Mouse (Mus musculus) kidney, adult 2 months (tissue): ENCODE measurements at regions not wholly inside any gene's neighbourhood (a gene's known extent, or its start where the extent isn't known, plus 50 kb on each side); places are given as distances from the start of the nearest gene placed in this dataset.

Experiments
- CTCF ChIP-seq: fragments of 200-500 bp; conservative IDR thresholded peaks from 2 replicates; pipeline ENCODE4 v1.5.1; 2011; ENCODE audit warnings: low read depth, mild to moderate bottlenecking, control low read depth, low read length, moderate library complexity, mixed read lengths; ENCODE audit not compliant: insufficient read depth, insufficient read length
- POLR2A ChIP-seq: fragments of 200-500 bp; IDR thresholded peaks from one replicate; pipeline ENCODE4 v1.6.1; 2011; ENCODE audit warnings: low read depth, low read length, control low read depth

DNA sequence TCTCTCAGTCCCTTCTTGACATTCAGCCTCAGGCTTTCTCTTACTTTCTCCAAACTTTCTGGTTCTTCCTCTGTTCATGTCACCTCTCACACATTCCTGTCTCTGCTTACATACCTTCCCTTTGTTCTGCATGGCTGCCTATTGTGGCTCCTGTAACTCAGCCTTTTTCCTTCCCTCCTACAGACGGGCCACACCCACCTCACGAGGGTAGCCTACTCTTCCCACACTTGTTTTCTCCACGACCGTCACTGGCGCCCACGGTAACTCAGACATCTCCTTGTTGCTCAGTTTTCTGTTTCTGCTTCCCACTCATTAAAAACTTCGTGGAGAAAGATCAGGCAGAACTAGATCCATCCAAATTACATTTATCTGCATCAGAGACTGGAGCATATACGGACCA lies 166.9 kb upstream of the Spats2l start:
- TF ChIP-seq POLR2A (no peak), CTCF (no peak)
